Comparison of ENCODE assay signal across 12 mouse cellular contexts in genomic region chr3:36406340-36406739, GRCm38 (mm10).
DNase-seq lines count a peak whose midpoint lies in the region; ATAC-seq and TF ChIP-seq lines count a peak whose summit lies in the region.
"Had no signal": no experiment of that assay in that cellular context is flagged by ENCODE, and none has a peak within 500 bp of the region (broad histone marks: within the 10 kb centered on the region; RNA-seq: fewer than 3 reads in every experiment).

No protein-coding gene starts in this region.

- no peaks in the 10 kb centered on the region for H3K36me3 ChIP-seq in liver, adult 2 months (ENCODE audit: control insufficient read depth, insufficient read depth, low read length)
- no peaks in the 10 kb centered on the region for H3K36me3 ChIP-seq in liver, postnatal 0 days (replicated peaks; ENCODE audit: insufficient read depth, low read length)
- H3K36me3 ChIP-seq in heart, embryonic 16.5 days (ENCODE audit: control insufficient read depth, insufficient read depth), result no peaks in the 10 kb centered on the region
- H3K36me3 ChIP-seq: neural tube, embryonic 13.5 days had no signal

- WGBS in liver, adult 2 months, result 13% methylated on average over 2 of the region's 2 CpGs
- WGBS in liver, postnatal 0 days (ENCODE audit: insufficient replicate concordance), result 68% methylated on average over 2 of the region's 2 CpGs
- 23% methylated on average over 2 of the region's 2 CpGs for WGBS in heart, embryonic 16.5 days

- intact Hi-C loops in gastrocnemius, postnatal 36 days (cut with DNase I), result no loop called here

- H3K9me3 ChIP-seq in liver, postnatal 0 days (ENCODE audit: low read length), result no peaks in the 10 kb centered on the region
- H3K9me3 ChIP-seq in heart, embryonic 16.5 days (replicated peaks; ENCODE audit: control insufficient read depth, low read length), result no peaks in the 10 kb centered on the region
- H3K9me3 ChIP-seq: neural tube, embryonic 13.5 days had no signal

- no peak overlapping the region for H3K4me3 ChIP-seq in liver, adult 2 months (ENCODE audit: insufficient read depth, low read depth, low read length)
- H3K4me3 ChIP-seq in liver, postnatal 0 days (ENCODE audit: low read depth, low read length), result no peak overlapping the region
- H3K4me3 ChIP-seq in heart, embryonic 16.5 days (ENCODE audit: low read length), result no peak overlapping the region
- H3K4me3 ChIP-seq: neural tube, embryonic 13.5 days had no signal

- 0 out of 2 replicates have a peak, but pooled peaks cover 2% of the 10 kb centered on the region for H3K4me1 ChIP-seq in liver, adult 2 months (ENCODE audit: control insufficient read depth, insufficient read depth, low read length)
- H3K4me1 ChIP-seq in liver, postnatal 0 days (ENCODE audit: insufficient read depth), result peaks cover 2% of the 10 kb centered on the region; the same call in 1 of the 2 replicates
- peaks cover 12% of the 10 kb centered on the region for H3K4me1 ChIP-seq in heart, embryonic 16.5 days (ENCODE audit: control insufficient read depth, insufficient read depth, low read length)
- H3K4me1 ChIP-seq: neural tube, embryonic 13.5 days had no signal

- no peak overlapping the region for H3K27ac ChIP-seq in liver, adult 2 months (replicated peaks; ENCODE audit: insufficient read depth, low read depth, low read length)
- H3K27ac ChIP-seq in liver, postnatal 0 days (ENCODE audit: low read depth), result no peak overlapping the region
- peak overlapping the region; percentile 90 for H3K27ac ChIP-seq in heart, embryonic 16.5 days (ENCODE audit: low read length)
- H3K27ac ChIP-seq: neural tube, embryonic 13.5 days had no signal

- H3K79me2 ChIP-seq in liver, adult 2 months (ENCODE audit: control insufficient read depth, insufficient read depth, low read length), result no peaks in the 10 kb centered on the region

- H3K4me2 ChIP-seq in liver, postnatal 0 days (ENCODE audit: low read depth, low read length), result no peak overlapping the region
- H3K4me2 ChIP-seq in heart, embryonic 16.5 days (ENCODE audit: low read depth, low read length), result peak overlapping the region; percentile 9; the same call in 1 of the 2 replicates
- H3K4me2 ChIP-seq: neural tube, embryonic 13.5 days had no signal

- TF ChIP-seq EP300 in liver, postnatal 0 days (IDR thresholded peaks at IDR 0.05; ENCODE audit: low read depth), result no peak

- no peak for TF ChIP-seq CTCF in liver, adult 2 months (IDR thresholded peaks at IDR 0.05; ENCODE audit: low read depth, low read length)
- no peak for TF ChIP-seq CTCF in liver, postnatal 0 days (IDR thresholded peaks at IDR 0.05; ENCODE audit: low read depth)

- peak; percentile 6 for DNase-seq in gastrocnemius, postnatal 10 days
- no peak for DNase-seq in gastrocnemius, postnatal 36 days
- peak; percentile 82 for DNase-seq in liver, adult 2 months (ENCODE audit: extremely low read depth, low read depth, low spot score)
- no peak for DNase-seq in liver, postnatal 0 days
- DNase-seq in brain, adult 2 months (ENCODE audit: low read depth, low spot score), result peak; percentile 26
- DNase-seq in urinary bladder, postnatal 4 days (ENCODE audit: low spot score in 2 of 2), result no peak
- no peak for DNase-seq in MN1 (ENCODE audit: low spot score)
- DNase-seq: cerebellum, adult 8-10 months; thymus, postnatal 14 days had no signal

- ATAC-seq in liver, postnatal 0 days, result no peak
- ATAC-seq in heart, embryonic 16.5 days (replicated peaks; ENCODE audit: extremely low read depth, insufficient read depth, low FRiP score), result peak; percentile 87
- ATAC-seq: intestine, postnatal 0 days had no signal

- TF ChIP-seq POLR2A in liver, adult 2 months (IDR thresholded peaks at IDR 0.05; ENCODE audit: extremely low read depth, insufficient read depth, low read length), result no peak

- H3K27me3 ChIP-seq in liver, adult 2 months (ENCODE audit: control insufficient read depth, insufficient read depth, low read length), result no peaks in the 10 kb centered on the region
- no peaks in the 10 kb centered on the region for H3K27me3 ChIP-seq in liver, postnatal 0 days (ENCODE audit: insufficient read depth, low read length)
- H3K27me3 ChIP-seq in heart, embryonic 16.5 days (ENCODE audit: control insufficient read depth, insufficient read depth, low read length), result no peaks in the 10 kb centered on the region
- H3K27me3 ChIP-seq: neural tube, embryonic 13.5 days had no signal

- no peak overlapping the region for H3K9ac ChIP-seq in liver, adult 2 months (ENCODE audit: low read depth, low read length)
- H3K9ac ChIP-seq in liver, postnatal 0 days (replicated peaks), result no peak overlapping the region
- H3K9ac ChIP-seq in heart, embryonic 16.5 days (ENCODE audit: low read length), result no peak overlapping the region
- H3K9ac ChIP-seq: neural tube, embryonic 13.5 days had no signal

Comparison
In these comparisons a context has a peak if more than half of its experiments do, and no peak if none do; other contexts are left out.
1. DNase-seq: peak in gastrocnemius, postnatal 10 days (single experiment), liver, adult 2 months (single experiment) and brain, adult 2 months (single experiment); none in gastrocnemius, postnatal 36 days (0 of 2), liver, postnatal 0 days (single experiment), urinary bladder, postnatal 4 days (0 of 2) and MN1 (single experiment).